Mouse (Mus musculus) bone marrow macrophage, adult 2 months (primary cell): Measurements from ENCODE around the gene Coq10a. TPM values are rescaled to one million over a fixed set of nuclear protein-coding genes. Genes with fewer than 3 reads are reported as not detected.

Experiments used
- H3K27ac ChIP-seq: 2 replicates; pipeline ENCODE4 v1.5.1; 2012; ENCODE audit warnings: low read depth, low read length; ENCODE audit not compliant: insufficient read depth
- H3K4me1 ChIP-seq: 2 replicates; pipeline ENCODE4 v1.6.1; 2012; ENCODE audit warnings: low read length; ENCODE audit not compliant: control insufficient read depth, insufficient read depth
- H3K4me3 ChIP-seq: 2 replicates; pipeline ENCODE4 v1.5.1; 2012; ENCODE audit warnings: mild to moderate bottlenecking, low read length, moderate library complexity; ENCODE audit not compliant: insufficient read depth
- CTCF ChIP-seq: IDR thresholded peaks from 2 replicates; pipeline ENCODE4 v1.5.1; 2012; ENCODE audit warnings: low read depth, mild to moderate bottlenecking, low read length, moderate library complexity
- POLR2A ChIP-seq: IDR thresholded peaks from 2 replicates; pipeline ENCODE4 v1.6.1; 2012; ENCODE audit warnings: mild to moderate bottlenecking, low read depth, low read length, borderline replicate concordance
- polyA plus RNA-seq: library from polyadenylated mRNA; stranded (reverse); fragments of >200 nt; gene quantifications from 2 replicates; pipeline ENCODE4 v1.2.4, GENCODE M21; 2012; ENCODE audit not compliant: missing spikeins, insufficient read depth, insufficient read length

Gene Coq10a
- 40.6 and 46.1 TPM in 2 replicates for polyA plus RNA-seq

DNA sequence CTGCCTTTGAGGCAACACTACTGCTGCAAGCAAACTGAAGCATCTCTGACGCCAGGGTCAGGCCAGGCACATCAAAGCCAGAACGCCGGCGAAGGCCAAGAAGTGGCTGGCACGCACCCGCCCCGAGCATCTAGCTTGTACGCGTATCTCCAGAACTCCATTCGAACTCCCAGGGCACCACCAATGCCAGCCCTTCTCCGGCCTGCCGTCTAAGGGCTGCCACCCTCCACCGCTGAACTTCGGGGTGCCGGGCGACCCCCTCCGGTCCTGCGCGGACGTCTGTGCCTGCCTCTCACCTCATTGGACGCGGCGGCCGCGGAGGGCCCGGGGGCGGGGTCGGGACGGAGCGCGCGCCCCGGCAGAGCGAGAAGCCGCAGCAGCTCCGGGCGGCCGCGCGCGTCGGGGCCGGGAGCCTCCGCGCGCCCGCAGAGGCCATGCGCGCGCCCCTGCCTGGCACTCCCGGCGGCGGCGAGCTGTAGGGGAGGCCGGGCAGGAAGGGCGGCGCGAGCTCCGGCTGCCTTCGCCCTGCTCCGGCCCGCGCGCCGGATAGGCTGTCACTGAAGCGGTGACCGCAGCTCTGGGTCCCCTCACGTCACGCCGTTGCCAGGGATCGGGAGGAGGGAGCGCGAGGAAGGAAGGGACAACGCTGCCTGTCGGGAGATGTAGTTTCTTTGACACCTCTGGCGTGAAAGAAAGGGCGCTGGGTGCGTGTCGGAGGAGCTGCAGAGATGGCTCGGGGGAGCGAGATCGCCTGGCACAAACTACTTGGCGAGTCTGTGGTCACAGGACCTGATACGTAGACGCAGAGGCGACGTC, at the start of gene Coq10a:
Coq10a (minus strand) TSS at position 596 of the 816 bp plus-strand sequence.
- peak within 1 kb of the TSS; percentile 79 for H3K4me3 ChIP-seq
- TF ChIP-seq CTCF = no peak
- 0 out of 2 replicates have a peak, but pooled peaks have one; percentile 20 for TF ChIP-seq POLR2A
- peaks cover 35% of the 10 kb centered on the region for H3K4me1 ChIP-seq
- H3K27ac ChIP-seq = peak within 1 kb of the TSS; percentile 93

DNA sequence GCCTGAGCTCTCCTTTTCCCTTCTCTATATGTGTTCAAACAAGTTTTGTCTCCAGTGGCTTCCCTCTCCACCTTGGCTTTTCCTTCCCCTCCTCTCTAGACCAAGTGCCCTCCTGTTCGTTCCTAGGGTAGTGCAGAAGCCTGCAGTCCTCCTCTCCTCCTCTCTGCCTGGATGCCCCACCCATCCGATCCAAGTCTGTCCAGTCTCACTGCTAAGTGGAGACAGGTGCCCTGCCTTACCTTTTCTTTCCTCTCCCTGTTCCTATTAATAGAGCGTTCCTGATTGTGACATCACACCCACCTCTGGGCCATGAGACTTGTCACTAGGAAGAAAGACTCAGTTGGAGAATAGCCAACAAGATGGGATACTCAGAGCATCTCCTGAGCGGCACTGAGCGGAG, 46.1 kb upstream of the Coq10a start:
- no peak overlapping the region for H3K27ac ChIP-seq
- peaks cover 22% of the 10 kb centered on the region for H3K4me1 ChIP-seq
- no peak for TF ChIP-seq POLR2A
- no peak for TF ChIP-seq CTCF
- H3K4me3 ChIP-seq = no peak overlapping the region

- no peak for TF ChIP-seq CTCF
- no peak for TF ChIP-seq POLR2A
- H3K4me1 ChIP-seq = peaks cover 28% of the 10 kb centered on the region
- H3K4me3 ChIP-seq = peak overlapping the region; percentile 81
- peak overlapping the region; percentile 14; the same call in 1 of the 2 replicates for H3K27ac ChIP-seq
Measured at GRCm38 (mm10) chr10:128413076-128413475, 44.3 kb upstream of the Coq10a start.

DNA sequence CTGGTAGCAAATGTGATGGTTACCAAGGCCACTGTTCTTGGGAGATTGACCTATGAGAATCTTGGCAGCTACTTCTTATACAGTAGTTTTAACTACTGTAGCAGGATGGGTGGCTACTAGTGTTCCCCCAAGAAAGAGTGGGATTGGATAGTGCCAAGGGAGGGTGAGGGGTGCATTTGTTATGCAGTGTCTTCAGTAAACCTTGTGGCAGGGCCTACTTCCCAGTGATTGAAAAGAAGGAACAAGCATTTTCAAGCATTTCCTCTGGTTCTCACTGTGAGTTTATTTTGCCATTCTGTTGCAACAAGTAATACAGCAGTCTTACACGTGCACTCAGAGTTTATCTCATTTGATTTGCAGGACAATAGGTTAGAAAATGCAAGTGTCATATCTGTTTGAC, 43.8 kb upstream of the Coq10a start:
- TF ChIP-seq POLR2A (no peak), CTCF (no peak)
- Histone ChIP-seq H3K27ac (peak overlapping the region; percentile 79), H3K4me3 (peak overlapping the region; percentile 81), H3K4me1 (peaks cover 28% of the 10 kb centered on the region)

DNA sequence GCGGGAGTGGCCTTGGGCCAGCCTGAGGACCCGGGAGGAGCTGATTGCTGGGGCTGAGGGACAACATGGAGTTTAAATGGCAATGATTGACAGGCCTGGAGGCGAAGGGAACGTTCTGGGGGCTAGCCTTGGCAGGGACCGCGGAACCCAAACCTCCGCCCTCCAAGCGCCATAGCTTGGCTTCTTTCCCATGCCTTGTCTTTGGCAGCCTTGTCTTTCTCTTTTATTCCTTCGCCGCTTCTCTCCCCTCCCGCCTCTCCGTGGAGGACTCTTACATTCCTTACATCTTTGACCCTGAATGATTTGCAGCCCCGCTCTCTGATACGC, 43.2 kb upstream of the Coq10a start:
- H3K27ac ChIP-seq = peak overlapping the region; percentile 79
- peak overlapping the region; percentile 81 for H3K4me3 ChIP-seq
- TF ChIP-seq CTCF (no peak), POLR2A (no peak)
- peaks cover 28% of the 10 kb centered on the region for H3K4me1 ChIP-seq

DNA sequence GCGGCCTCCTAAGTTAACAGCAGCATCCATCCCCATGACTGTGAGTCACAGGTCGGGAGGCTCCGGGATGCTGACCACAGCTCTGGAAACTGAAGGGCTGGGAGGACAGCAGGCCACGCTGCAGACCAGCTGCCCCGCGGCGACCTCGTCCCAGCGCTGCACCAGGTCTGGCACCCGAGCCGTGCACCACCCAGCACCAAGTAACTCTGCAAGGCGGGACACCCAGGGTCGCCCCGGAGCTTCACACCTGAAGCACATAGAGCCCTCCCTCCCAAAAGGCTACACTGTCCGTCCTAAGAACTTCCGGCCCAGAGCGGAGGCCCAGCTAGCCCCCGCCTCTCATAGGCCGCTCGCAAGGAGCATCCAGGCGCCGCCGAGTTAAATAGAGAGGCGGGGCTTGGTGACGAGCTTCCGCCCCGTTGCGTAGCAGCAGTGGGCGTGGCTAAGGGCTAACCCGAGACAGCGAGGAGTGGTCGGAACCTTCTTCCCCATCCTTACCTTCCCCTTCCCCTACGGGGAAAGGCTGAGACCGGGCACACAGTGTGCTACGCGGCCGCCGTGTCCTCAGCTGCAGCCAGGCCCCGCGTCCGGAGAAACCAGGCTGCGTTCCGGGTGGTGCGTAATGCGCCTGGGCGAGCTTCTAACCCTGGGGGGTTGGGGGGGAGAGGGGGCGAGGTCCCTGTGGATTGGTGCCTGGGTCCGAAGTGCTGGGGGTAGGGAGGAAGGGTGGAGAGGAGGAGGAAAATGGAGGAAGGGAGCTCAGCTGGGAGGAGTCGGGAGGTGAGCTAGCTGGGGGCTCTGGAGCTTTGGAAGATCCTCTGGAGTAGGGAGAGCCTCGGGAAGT, 42.6 kb upstream of the Coq10a start, which contains the start of the genes Nabp2 and Rnf41:
Nabp2 (minus strand) TSS at position 282 of the 844 bp plus-strand sequence.
Rnf41 (plus strand) TSS at position 447 of the 844 bp plus-strand sequence.
- Histone ChIP-seq H3K4me3 (peak within 1 kb of the TSS; percentile 81), H3K4me1 (peaks cover 28% of the 10 kb centered on the region), H3K27ac (peak within 1 kb of the TSS; percentile 82)
- TF ChIP-seq POLR2A = no peak
- TF ChIP-seq CTCF = no peak

DNA sequence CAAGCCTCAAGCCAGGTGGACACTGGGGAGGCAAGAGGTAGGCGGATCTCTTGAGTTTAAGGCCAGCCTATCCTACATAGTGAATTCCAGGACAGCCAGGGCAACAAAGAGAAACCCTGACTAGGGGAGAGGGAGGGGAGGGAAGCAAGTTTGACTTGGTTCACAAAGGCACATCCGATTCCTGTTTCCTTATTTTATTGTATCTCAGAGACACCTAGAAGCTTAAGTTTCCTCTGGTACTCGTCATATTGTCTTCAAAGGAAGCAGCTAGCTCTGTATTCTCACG, 41.7 kb upstream of the Coq10a start:
- Histone ChIP-seq H3K27ac (peak overlapping the region; percentile 82), H3K4me3 (peak overlapping the region; percentile 75), H3K4me1 (peaks cover 28% of the 10 kb centered on the region)
- TF ChIP-seq POLR2A (no peak), CTCF (no peak)

- Histone ChIP-seq H3K27ac (peak overlapping the region; percentile 82), H3K4me1 (peaks cover 28% of the 10 kb centered on the region), H3K4me3 (peak overlapping the region; percentile 83)
- no peak for TF ChIP-seq POLR2A
- peak; percentile 36; the same call in 1 of the 2 replicates for TF ChIP-seq CTCF
Measured at GRCm38 (mm10) chr10:128409692-128410559, 41.1 kb upstream of the Coq10a start.
